Comparison of ENCODE assay signal across 19 mouse cellular contexts in the genomic region with DNA sequence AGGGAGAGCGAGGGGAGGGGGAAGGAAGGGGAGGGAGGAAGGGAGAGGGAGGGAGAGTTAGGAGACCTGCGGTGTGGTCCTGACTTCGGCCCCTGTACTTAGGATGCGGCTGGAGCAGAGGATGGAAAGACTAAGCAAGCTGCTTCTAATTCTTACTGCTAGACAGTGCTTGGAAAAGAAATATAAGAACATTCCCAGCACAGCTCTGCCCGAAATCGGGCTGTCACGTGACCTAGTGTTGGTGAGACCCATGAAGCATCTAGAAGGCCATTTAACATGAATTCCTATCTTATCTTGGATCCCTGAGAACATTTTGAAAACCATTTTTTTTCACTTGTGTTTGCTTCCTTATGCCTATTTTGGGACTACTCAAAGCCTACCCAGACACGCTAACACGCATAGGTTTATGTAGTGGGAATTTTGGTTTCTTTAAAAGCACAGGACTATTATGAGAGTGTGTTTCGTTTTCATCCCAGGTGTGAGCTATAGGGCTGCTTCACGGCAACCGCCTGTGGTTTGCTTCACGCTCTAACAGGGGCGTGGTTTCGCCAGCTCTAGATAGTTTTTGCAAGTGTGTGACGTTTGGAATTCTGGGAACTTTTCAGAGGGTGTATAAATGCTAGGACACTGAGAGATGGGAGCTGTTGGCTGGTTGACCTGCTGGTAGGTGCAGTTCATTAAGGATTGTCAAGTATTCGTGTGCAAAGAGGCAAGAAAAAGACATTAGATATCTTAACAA. TPM values are rescaled to one million over a fixed set of nuclear protein-coding genes. Genes with fewer than 3 reads are reported as not detected.
DNase-seq lines count a peak whose midpoint lies in the region; ATAC-seq lines count a peak whose summit lies in the region.
"Had no signal": no experiment of that assay in that cellular context is flagged by ENCODE, and none has a peak within 500 bp of the region (broad histone marks: within the 10 kb centered on the region; RNA-seq: fewer than 3 reads in every experiment).

No protein-coding gene starts in this region.

- no peaks in the 10 kb centered on the region for H3K4me1 ChIP-seq in liver, embryonic 16.5 days (ENCODE audit: control insufficient read depth, low read depth, low read length)
- H3K4me1 ChIP-seq: limb, embryonic 13.5 days; lung, embryonic 15.5 days had no signal

- no peak overlapping the region for H3K9ac ChIP-seq in liver, embryonic 16.5 days (ENCODE audit: low read depth, low read length)
- H3K9ac ChIP-seq: limb, embryonic 13.5 days; lung, embryonic 15.5 days had no signal

- no peaks in the 10 kb centered on the region for H3K36me3 ChIP-seq in liver, embryonic 16.5 days (ENCODE audit: control insufficient read depth, insufficient read depth)
- H3K36me3 ChIP-seq: limb, embryonic 13.5 days; lung, embryonic 15.5 days had no signal

- no peaks in the 10 kb centered on the region for H3K27me3 ChIP-seq in liver, embryonic 16.5 days (ENCODE audit: control insufficient read depth, insufficient read depth, low read depth, low read length)
- H3K27me3 ChIP-seq: limb, embryonic 13.5 days; lung, embryonic 15.5 days; megakaryocyte, embryonic 14.5 days had no signal

- peak overlapping the region; percentile 3; the same call in 1 of the 2 replicates for H3K4me2 ChIP-seq in liver, embryonic 16.5 days (ENCODE audit: low read depth, low read length)
- H3K4me2 ChIP-seq: heart, embryonic 11.5 days; limb, embryonic 13.5 days; lung, embryonic 15.5 days had no signal

- WGBS in liver, embryonic 16.5 days (ENCODE audit: insufficient replicate concordance): 36% methylated on average over 17 of the region's 17 CpGs

- ATAC-seq in liver, embryonic 16.5 days (ENCODE audit: low read depth): no peak
- ATAC-seq: hindbrain, postnatal 0 days; midbrain, embryonic 16.5 days; Patski had no signal

- H3K27ac ChIP-seq in liver, embryonic 16.5 days (ENCODE audit: low read length): no peak overlapping the region
- H3K27ac ChIP-seq: hindbrain, postnatal 0 days; limb, embryonic 13.5 days; lung, embryonic 15.5 days; stomach, postnatal 0 days had no signal

- DNase-seq in CD4-positive, CD25-positive, alpha-beta regulatory T cell, adult 2 months (ENCODE audit: low read depth, low spot score): peak; percentile 57
- peak; percentile 34 for DNase-seq in R1 (ENCODE audit: low read depth, low spot score)
- DNase-seq in thymus, postnatal 14 days: peak; percentile 70
- DNase-seq in retina, postnatal 1 day: no peak
- no peak for DNase-seq in lung, adult 18-20 months
- no peak for DNase-seq in layer of hippocampus, postnatal 10 days (ENCODE audit: low spot score in 2 of 2)
- DNase-seq: cerebellum, postnatal 10 days; kidney, adult 9 months; kidney, postnatal 36 days; spleen, adult 18-20 months had no signal

- no peaks in the 10 kb centered on the region for H3K9me3 ChIP-seq in liver, embryonic 16.5 days (replicated peaks; ENCODE audit: control insufficient read depth, low read length)
- H3K9me3 ChIP-seq: limb, embryonic 13.5 days; lung, embryonic 15.5 days; megakaryocyte, embryonic 14.5 days had no signal

- H3K4me3 ChIP-seq in liver, embryonic 16.5 days (ENCODE audit: low read depth, low read length): no peak overlapping the region
- H3K4me3 ChIP-seq: limb, embryonic 13.5 days; lung, embryonic 15.5 days; megakaryocyte, embryonic 14.5 days had no signal

RNA-seq across cellular contexts. Expression of a gene that starts 38.4 kb away (rescaled TPM):
- 7.3 and 8.0 TPM in 2 replicates for polyA plus RNA-seq in liver, embryonic 16.5 days (2015; fragmentation: Nextera tagmentation; extraction: Ambion mirVana)
- 1 to 10 TPM; 3.8 to 4.3 TPM for total RNA-seq in layer of hippocampus, postnatal 10 days (2021)

RNA-seq across cellular contexts. Expression of a gene that starts 40.2 kb away (rescaled TPM):
- polyA plus RNA-seq in liver, embryonic 16.5 days (2015; fragmentation: Nextera tagmentation; extraction: Ambion mirVana): 14.9 and 16.0 TPM in 2 replicates
- 100 to 1,000 TPM; 141 to 146 TPM for total RNA-seq in layer of hippocampus, postnatal 10 days (2021)

Comparison
In these comparisons a context has a peak if more than half of its experiments do, and no peak if none do; other contexts are left out.
1. DNase-seq: peak in CD4-positive, CD25-positive, alpha-beta regulatory T cell, adult 2 months (single experiment), R1 (single experiment) and thymus, postnatal 14 days (single experiment); none in retina, postnatal 1 day (single experiment), lung, adult 18-20 months (0 of 2) and layer of hippocampus, postnatal 10 days (0 of 2).